Mouse (Mus musculus): ENCODE measurements around the gene Kif13a.
A peak's percentile ranks its signal among the peaks of the same experiment; 100 is the strongest.

The Kif13a gene

GRCm38 (mm10) chr13:46929719-46930658 lies at the start of gene Kif13a:
Gene Kif13a, minus strand, starts transcription at chr13:46929867.
- peak; percentile 86 to 88 for DNase-seq (ENCODE audit: low spot score in 2 of 2)

GRCm38 (mm10) chr13:46976532-46976931 lies 46.9 kb upstream of the Kif13a start:
- no peak for DNase-seq (ENCODE audit: low spot score in 2 of 2)

GRCm38 (mm10) chr13:46975930-46976329 lies 46.3 kb upstream of the Kif13a start:
- no peak for DNase-seq (ENCODE audit: low spot score in 2 of 2)

- no peak for DNase-seq (ENCODE audit: low spot score in 2 of 2)
Measured at GRCm38 (mm10) chr13:46975031-46975551, 45.4 kb upstream of the Kif13a start.

GRCm38 (mm10) chr13:46970286-46970945 lies 40.7 kb upstream of the Kif13a start:
- DNase-seq (ENCODE audit: low spot score in 2 of 2), result no peak

- no peak for DNase-seq (ENCODE audit: low spot score in 2 of 2)
Measured at GRCm38 (mm10) chr13:46968626-46969025, 39.0 kb upstream of the Kif13a start.

GRCm38 (mm10) chr13:46967308-46967707 lies 37.6 kb upstream of the Kif13a start:
- DNase-seq (ENCODE audit: low spot score in 2 of 2), result no peak

GRCm38 (mm10) chr13:46960878-46961474 lies 31.3 kb upstream of the Kif13a start:
- DNase-seq (ENCODE audit: low spot score in 2 of 2), result no peak

- no peak for DNase-seq (ENCODE audit: low spot score in 2 of 2)
Measured at GRCm38 (mm10) chr13:46959139-46959538, 29.5 kb upstream of the Kif13a start.

- no peak for DNase-seq (ENCODE audit: low spot score in 2 of 2)
Measured at GRCm38 (mm10) chr13:46951212-46951611, 21.5 kb upstream of the Kif13a start.

GRCm38 (mm10) chr13:46949741-46950140 lies 20.1 kb upstream of the Kif13a start:
- no peak for DNase-seq (ENCODE audit: low spot score in 2 of 2)

GRCm38 (mm10) chr13:46948027-46948426 lies 18.4 kb upstream of the Kif13a start:
- DNase-seq (ENCODE audit: low spot score in 2 of 2), result no peak

GRCm38 (mm10) chr13:46946041-46946440 lies 16.4 kb upstream of the Kif13a start:
- no peak for DNase-seq (ENCODE audit: low spot score in 2 of 2)

GRCm38 (mm10) chr13:46945256-46945655 lies 15.6 kb upstream of the Kif13a start:
- no peak for DNase-seq (ENCODE audit: low spot score in 2 of 2)

- no peak for DNase-seq (ENCODE audit: low spot score in 2 of 2)
Measured at GRCm38 (mm10) chr13:46943294-46943693, 13.6 kb upstream of the Kif13a start.

GRCm38 (mm10) chr13:46934116-46934515 lies 4.4 kb upstream of the Kif13a start:
- DNase-seq (ENCODE audit: low spot score in 2 of 2), result no peak

GRCm38 (mm10) chr13:46932846-46933245 lies 3.2 kb upstream of the Kif13a start:
- no peak for DNase-seq (ENCODE audit: low spot score in 2 of 2)

- no peak for DNase-seq (ENCODE audit: low spot score in 2 of 2)
Measured at GRCm38 (mm10) chr13:46932049-46932448, 2.4 kb upstream of the Kif13a start.

- DNase-seq (ENCODE audit: low spot score in 2 of 2), result no peak
Measured at GRCm38 (mm10) chr13:46930659-46931046, 986 bp upstream of the Kif13a start.

GRCm38 (mm10) chr13:46928961-46929691 lies 541 bp downstream of the Kif13a start:
- DNase-seq (ENCODE audit: low spot score in 2 of 2), result peak in 1 of 2 experiments; percentile 43

- DNase-seq (ENCODE audit: low spot score in 2 of 2), result no peak
Measured at GRCm38 (mm10) chr13:46928404-46928803, 1.3 kb downstream of the Kif13a start.

GRCm38 (mm10) chr13:46925671-46926070 lies 4.0 kb downstream of the Kif13a start:
- DNase-seq (ENCODE audit: low spot score in 2 of 2), result no peak

All from urinary bladder, postnatal 4 days (tissue).